ENCODE assay signal across 9 mouse cellular contexts in the genomic region with DNA sequence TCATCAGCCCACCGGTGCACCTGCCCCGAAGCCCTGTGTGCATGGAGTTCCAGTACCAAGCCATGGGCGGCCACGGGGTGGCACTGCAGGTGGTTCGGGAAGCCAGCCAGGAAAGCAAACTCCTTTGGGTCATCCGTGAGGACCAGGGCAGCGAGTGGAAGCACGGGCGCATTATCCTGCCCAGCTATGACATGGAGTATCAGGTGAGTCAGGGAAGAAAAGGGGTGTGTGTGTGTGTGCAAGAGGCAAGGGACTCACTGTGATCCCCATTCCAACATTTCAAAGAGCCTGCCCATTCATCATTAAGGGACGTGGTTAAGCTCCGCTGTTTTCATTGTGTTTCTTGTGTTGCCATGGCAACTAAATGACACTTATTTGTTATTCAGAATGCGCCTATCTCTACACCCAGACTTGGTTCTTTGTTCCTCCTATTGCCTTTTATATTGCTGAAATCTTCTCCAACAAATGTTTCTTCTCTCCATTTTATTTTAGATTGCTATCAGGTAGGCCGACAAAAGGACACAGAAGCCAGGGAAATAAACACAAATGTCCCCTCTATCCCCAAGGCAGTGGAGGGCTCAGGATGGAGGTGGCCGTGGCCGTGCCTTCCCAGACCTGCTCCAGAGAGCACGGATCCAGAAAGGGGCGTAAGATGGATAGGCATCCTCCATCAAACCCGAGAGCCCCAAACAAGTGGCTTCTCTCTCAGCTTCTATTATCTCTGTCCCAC.
DNase-seq lines count a peak whose midpoint lies in the region; ATAC-seq and TF ChIP-seq lines count a peak whose summit lies in the region.
"Had no signal": no experiment of that assay in that cellular context is flagged by ENCODE, and none has a peak within 500 bp of the region (broad histone marks: within the 10 kb centered on the region; RNA-seq: fewer than 3 reads in every experiment).

No protein-coding gene starts in this region.

- TF ChIP-seq EP300 in lung, postnatal 0 days (IDR thresholded peaks at IDR 0.05): no peak

- ATAC-seq in lung, postnatal 0 days: no peak
- ATAC-seq in forebrain, embryonic 13.5 days: peak; percentile 71
- ATAC-seq in midbrain, postnatal 0 days (ENCODE audit: low FRiP score): peak; percentile 65
- no peak for ATAC-seq in activated CD4-positive, CD25-positive, alpha-beta regulatory T cell, adult 4 months

- no peaks in the 10 kb centered on the region for H3K9me3 ChIP-seq in lung, postnatal 0 days (ENCODE audit: low read length)
- no peaks in the 10 kb centered on the region for H3K9me3 ChIP-seq in forebrain, embryonic 13.5 days (replicated peaks)
- H3K9me3 ChIP-seq in midbrain, postnatal 0 days (ENCODE audit: low read length): no peaks in the 10 kb centered on the region

- 79% methylated on average over 18 of the region's 18 CpGs for WGBS in lung, postnatal 0 days
- WGBS in forebrain, embryonic 13.5 days: 62% methylated on average over 18 of the region's 18 CpGs
- WGBS in midbrain, postnatal 0 days: 59% methylated on average over 18 of the region's 18 CpGs

- no peaks in the 10 kb centered on the region for H3K4me1 ChIP-seq in lung, postnatal 0 days (ENCODE audit: insufficient read depth, low read depth, low read length)
- peaks cover 30% of the 10 kb centered on the region for H3K4me1 ChIP-seq in forebrain, embryonic 13.5 days
- no peaks in the 10 kb centered on the region; the same call in 1 of the 2 replicates for H3K4me1 ChIP-seq in midbrain, postnatal 0 days (ENCODE audit: insufficient read depth, low read length)

- peaks cover 18% of the 10 kb centered on the region for H3K36me3 ChIP-seq in lung, postnatal 0 days (ENCODE audit: insufficient read depth, low read length)
- peaks cover 15% of the 10 kb centered on the region; the same call in 1 of the 2 replicates for H3K36me3 ChIP-seq in forebrain, embryonic 13.5 days (ENCODE audit: poor library complexity, severe bottlenecking)
- no peaks in the 10 kb centered on the region; the same call in 1 of the 2 replicates for H3K36me3 ChIP-seq in midbrain, postnatal 0 days (ENCODE audit: insufficient read depth, low read length)

- H3K27me3 ChIP-seq in lung, postnatal 0 days (replicated peaks; ENCODE audit: insufficient read depth, low read length): no peaks in the 10 kb centered on the region
- H3K27me3 ChIP-seq in forebrain, embryonic 13.5 days: peaks cover 10% of the 10 kb centered on the region
- H3K27me3 ChIP-seq in midbrain, postnatal 0 days (ENCODE audit: insufficient read depth, low read length): no peaks in the 10 kb centered on the region

- no peak overlapping the region for H3K27ac ChIP-seq in lung, postnatal 0 days (ENCODE audit: low read length)
- H3K27ac ChIP-seq in forebrain, embryonic 13.5 days: peak overlapping the region; percentile 77
- H3K27ac ChIP-seq in midbrain, postnatal 0 days (ENCODE audit: low read depth, low read length): peak overlapping the region; percentile 19

- no peak overlapping the region for H3K9ac ChIP-seq in lung, postnatal 0 days (replicated peaks; ENCODE audit: low read depth)
- no peak overlapping the region for H3K9ac ChIP-seq in forebrain, embryonic 13.5 days
- H3K9ac ChIP-seq in midbrain, postnatal 0 days (replicated peaks; ENCODE audit: low read length, poor library complexity, severe bottlenecking): no peak overlapping the region

- H3K4me2 ChIP-seq in lung, postnatal 0 days (replicated peaks; ENCODE audit: low read depth, low read length): no peak overlapping the region
- H3K4me2 ChIP-seq in forebrain, embryonic 13.5 days: no peak overlapping the region
- no peak overlapping the region for H3K4me2 ChIP-seq in midbrain, postnatal 0 days (ENCODE audit: low read depth, low read length, poor library complexity, severe bottlenecking)
- H3K4me2 ChIP-seq: heart, embryonic 11.5 days had no signal

- H3K4me3 ChIP-seq in lung, postnatal 0 days (ENCODE audit: low read depth, low read length): no peak overlapping the region
- no peak overlapping the region for H3K4me3 ChIP-seq in forebrain, embryonic 13.5 days
- no peak overlapping the region for H3K4me3 ChIP-seq in midbrain, postnatal 0 days (ENCODE audit: low read depth, low read length)

- peak; percentile 54 for DNase-seq in adrenal gland, adult 2 months
- DNase-seq in adrenal gland, postnatal 4 days (ENCODE audit: low spot score in 2 of 2): no peak
- DNase-seq in lung, postnatal 0 days (ENCODE audit: low spot score): no peak
- no peak for DNase-seq in lung, postnatal 14 days
- DNase-seq in midbrain, postnatal 0 days (ENCODE audit: low spot score): peak; percentile 55
- no peak for DNase-seq in gastrocnemius, adult 8-10 months (ENCODE audit: low spot score in 2 of 2)

- peak; percentile 52 for TF ChIP-seq CTCF in lung, postnatal 0 days (IDR thresholded peaks at IDR 0.05)
- TF ChIP-seq CTCF in midbrain, postnatal 0 days (IDR thresholded peaks at IDR 0.05): peak; percentile 62

Comparison
In these comparisons a context has a peak if more than half of its experiments do, and no peak if none do; other contexts are left out.
1. DNase-seq: peak in adrenal gland, adult 2 months (single experiment) and midbrain, postnatal 0 days (single experiment); none in adrenal gland, postnatal 4 days (0 of 2), lung, postnatal 0 days (single experiment), lung, postnatal 14 days (single experiment) and gastrocnemius, adult 8-10 months (0 of 2).
2. ATAC-seq: peak in forebrain, embryonic 13.5 days (single experiment) and midbrain, postnatal 0 days (single experiment); none in lung, postnatal 0 days (single experiment) and activated CD4-positive, CD25-positive, alpha-beta regulatory T cell, adult 4 months (single experiment).